Mouse (Mus musculus) CH12F3 (cell line): ENCODE measurements around the gene Gdpgp1.

Experiments
- in situ Hi-C: fragments of 300-500 bp; cut with MboI; formaldehyde crosslinking; loops from 2 replicates; pipeline ENCODE4 v1.14.3; 2020; ENCODE audit warnings: low sequenced_read_pairs

The Gdpgp1 gene

DNA sequence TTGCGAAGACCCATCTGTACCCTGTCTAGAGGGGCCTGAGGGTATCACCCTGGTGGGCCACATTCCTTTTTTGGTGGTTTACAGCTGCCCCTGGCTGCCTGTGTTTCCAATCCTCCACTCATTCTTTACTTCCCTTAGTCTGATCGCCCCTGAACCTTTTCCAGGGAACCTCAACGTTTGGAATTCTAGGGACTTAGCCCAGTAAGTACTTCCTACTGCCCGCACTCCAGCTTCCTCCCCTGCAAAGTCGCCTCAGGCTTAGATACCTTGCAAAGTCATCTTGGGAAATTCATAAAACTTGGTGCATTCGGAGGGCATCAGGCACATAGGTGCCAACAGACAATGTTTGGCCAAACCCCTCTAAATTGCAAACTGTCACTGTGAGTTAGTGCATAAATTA, 33.4 kb upstream of the Gdpgp1 start:
- in situ Hi-C loops, result no loop called here

DNA sequence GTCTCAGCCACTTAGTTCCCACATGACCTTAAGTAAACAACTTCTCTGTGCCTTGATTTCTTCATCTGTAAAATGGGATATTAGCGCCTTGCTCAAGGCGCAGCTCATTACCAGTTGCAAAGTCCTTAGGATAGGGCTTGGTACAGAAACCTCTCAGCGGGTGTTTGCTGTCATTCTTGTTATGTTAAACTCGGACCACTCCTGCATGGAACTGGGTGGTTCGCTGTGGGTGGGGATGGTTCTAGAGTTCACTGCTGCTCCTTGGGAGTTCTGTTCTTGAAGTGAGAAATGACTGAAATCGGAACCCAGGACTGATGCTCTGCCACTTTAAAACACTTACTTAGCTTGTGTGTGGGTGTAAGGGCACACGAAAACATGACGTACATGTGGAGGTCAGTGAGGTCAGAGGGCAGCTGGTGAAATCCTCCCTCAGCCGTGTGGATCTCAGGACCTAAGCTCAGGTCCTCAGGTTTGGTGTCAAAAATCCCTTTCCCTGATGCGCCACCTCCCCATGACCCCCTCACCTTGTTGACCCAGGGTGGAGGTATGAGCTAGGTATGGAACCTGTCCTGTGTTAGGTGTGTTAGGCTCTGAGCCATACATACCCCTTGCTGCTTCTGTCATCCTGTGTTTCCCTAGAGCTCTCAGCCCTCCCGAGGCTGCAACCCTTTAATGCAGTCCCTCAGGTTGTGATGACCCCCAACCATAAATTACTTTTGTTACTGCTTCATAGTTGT, 32.6 kb upstream of the Gdpgp1 start:
- in situ Hi-C loops, result no loop called here

DNA sequence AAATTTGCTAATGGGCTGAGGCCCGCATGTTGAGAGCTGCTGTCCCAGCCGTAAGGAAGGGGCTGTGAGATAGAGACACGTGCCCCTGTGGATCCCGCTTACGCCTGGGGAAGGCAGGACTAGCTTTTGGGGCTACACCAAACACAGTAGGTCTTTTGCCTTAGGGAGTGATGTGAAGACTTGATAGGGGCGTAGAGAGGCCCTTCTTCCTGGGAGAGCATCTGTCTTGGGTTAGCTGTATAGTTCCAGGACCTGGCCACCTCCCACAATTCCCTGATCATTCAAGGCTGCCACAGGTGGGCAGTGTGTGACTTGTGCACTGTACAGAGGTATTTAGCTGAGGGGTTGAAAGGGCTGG, 32.1 kb upstream of the Gdpgp1 start:
- in situ Hi-C loops, result no loop called here

DNA sequence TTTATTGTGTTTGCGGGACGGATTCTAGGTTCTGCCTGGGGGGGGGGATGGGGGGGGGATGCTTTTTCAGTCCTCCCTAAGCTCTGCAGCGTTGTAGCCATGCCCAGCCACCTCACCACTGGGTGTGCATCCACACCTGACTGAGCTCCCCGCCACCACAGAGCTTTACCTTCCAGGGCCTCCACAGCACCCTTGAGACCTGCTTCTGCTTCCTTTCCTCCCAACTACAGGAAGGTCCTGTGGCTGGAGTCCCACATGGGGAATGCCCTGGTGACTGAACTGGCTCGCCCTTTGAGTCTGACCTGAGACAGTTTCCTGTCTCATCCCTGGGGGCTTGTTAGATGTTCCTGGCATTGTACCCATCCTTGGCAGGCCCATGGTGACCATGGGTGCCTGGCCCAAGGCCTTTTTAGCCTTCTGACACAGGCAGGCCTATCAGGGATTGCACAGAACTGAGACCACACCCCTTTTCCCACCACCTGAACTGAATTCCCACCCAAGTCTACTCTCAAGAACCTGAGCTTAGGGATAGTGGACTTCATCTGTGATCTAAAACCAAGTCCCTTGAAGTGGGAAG, 31.6 kb upstream of the Gdpgp1 start:
- in situ Hi-C loops, result no loop called here

DNA sequence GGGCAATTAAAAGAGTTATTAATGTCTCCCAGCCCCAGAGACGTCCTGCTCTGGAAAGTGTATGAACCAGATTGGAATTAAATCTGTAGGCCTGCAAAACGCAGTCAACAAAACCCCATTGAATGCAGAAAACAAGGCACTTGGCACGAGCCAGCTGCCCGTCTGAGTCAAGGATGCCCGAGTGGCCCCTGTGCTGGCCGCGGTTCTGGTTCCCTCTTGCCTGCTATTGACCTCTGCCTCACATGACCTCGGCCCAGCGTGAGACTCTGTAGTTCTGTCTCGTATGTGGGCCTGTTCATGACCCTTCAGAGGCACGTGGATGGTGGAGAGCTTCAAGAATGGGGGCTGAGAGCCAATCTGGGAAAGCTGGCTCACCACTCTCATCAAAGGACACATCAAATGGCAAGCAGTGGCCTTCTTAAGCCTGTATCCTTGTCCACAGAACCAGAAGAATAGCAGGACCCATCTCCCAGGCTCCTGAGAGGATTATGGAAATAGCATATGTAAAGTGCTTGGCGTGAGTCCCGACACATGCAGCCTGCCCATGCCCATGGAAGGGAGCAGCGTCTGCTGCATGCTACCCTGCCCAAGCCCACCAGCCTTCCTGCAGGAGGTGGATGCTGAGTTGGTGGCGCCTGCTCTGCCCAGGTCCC, 30.7 kb upstream of the Gdpgp1 start:
- in situ Hi-C loops, result no loop called here

DNA sequence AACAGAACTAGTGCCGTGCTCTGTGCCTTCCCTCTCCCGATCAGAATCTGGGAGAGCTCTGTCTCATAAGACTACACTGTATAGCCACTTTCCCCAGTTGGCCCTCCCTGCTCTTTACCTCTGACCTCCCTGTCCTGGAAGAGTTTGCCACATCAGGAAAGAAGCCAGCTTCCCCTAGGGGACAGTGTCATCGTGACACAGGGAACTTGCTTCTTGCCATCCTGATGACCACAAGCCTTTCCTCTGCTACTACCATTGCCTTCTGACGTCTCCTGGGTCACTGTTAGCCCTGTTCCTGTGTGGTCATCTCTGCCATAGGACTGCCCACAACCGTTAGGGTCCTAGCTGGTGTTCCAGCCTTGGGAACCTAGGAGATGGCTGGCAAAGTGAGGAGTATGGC, 29.7 kb upstream of the Gdpgp1 start:
- in situ Hi-C loops, result no loop called here

DNA sequence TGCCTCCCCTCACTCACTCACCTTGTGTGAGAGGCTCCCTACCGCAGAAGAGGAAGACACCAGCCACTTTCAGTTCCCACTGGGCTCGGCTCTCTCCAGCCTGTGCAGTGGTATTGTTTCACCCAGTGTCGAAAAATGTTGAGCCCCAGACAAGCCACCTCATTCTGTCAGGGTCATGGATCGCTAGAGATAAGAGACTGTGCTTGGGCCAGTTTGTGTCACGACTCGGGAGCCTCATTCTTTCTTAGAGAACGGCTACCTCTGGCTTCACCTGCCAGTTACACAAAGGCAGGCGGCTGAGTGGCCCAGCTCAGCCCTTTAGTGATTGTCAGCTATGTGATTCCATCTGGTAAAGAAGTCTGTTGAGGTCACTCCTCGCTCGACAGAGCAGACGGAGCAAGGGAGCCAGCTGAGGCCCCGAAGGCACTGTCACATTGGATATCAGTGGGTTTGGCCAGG, 29.0 kb upstream of the Gdpgp1 start:
- in situ Hi-C loops, result no loop called here

DNA sequence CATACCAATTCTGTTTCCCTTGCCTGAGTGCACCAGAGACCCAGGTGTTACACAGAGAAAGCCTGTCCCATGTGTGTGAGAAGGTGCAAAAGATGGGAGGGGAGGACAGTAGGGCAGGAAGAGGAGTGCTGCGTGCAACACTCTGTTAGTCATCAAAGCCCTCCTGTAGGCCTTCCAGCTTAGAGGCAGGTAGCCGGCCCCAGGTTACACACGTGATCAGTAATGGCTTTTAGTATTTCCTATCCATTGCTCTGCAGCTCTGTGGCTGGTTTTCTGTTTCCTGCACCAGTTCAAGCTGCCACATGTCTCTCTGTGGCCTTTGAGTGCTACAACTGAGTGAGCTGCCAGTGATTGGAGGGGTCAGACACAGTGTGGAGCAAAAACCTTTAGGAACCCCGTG, 28.3 kb upstream of the Gdpgp1 start:
- in situ Hi-C loops, result no loop called here

DNA sequence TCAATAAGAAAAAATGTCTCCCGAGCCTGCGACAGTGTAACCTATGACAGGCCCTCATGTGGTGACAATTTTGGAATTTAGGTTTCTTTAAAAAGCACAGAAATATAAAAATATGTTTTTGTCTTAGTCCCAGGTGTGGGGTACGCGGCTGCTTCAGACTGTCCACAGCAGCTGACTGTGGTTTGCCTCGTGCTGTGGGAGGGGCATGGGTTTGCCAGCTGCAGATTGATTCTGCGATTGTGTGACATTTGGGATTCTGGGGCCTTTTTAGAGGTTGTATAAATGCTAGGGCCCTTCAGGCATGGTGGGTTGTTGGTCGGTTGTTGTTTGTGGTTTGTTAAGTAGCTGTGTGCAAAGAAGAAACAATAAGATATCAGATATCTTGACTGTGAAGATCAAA, 27.7 kb upstream of the Gdpgp1 start:
- in situ Hi-C loops, result no loop called here

DNA sequence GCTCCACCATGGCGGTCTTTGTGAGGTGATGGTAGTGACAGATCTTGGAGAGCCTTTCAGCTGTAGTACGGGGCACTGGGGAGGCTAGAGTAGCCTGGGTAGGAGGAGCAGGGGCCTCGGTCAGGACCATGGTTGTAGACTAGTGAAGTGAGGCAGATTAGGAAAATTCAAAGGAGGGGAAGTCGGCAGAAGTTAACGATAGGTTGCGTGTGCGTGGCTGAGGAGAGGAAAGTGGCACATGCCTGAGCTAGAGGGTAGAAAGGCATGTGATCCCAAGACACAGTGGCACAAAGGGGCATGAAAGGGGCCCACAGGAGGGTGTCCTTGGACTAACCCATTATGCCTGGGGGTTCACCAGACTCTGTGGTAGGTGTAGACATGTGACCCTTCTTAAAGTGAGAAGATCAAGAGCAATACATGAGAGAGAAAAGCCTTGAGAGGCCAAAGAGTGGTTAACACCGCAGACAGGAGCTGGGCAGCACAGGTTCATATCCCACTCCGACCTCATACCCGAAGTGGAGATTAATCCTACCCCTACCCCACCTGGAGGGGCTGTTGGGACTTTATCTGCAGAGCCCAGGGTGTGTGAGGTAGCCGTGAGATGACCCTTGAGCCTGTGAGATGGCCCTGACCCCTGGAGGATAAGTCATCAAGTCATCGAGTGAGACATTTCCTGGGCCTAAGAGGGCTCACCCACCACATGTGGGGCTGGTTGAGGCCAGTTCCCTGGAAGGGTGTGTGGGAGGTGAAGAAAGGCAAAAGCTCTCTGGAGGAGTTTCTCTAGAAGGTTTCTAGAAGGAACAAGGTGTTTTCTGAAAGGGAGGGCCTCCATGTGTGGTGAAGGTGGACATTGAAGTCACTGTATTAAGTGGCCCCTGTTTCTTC, 26.7 kb upstream of the Gdpgp1 start:
- in situ Hi-C loops, result no loop called here

DNA sequence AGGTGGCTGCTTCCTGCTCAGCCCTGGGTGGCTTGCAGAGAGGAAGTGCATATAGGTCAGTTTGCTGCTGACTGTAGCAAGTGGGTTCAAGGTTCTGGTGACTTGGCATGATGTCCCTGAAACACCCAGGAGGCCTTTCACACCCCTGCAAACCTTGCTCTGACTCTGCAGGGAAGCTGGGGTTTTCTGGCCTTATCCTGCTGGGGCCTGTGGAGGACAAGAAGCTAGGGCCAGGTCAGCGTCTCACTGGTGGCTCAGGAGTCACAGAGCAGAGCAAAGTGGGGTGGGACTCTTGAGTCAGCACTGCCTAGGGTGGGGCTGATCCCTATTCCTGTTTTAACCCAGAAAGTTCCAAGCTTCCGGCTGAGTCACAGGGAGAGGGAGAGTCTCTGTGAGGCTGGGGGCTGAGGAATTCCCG, 25.3 kb upstream of the Gdpgp1 start:
- in situ Hi-C loops, result no loop called here

DNA sequence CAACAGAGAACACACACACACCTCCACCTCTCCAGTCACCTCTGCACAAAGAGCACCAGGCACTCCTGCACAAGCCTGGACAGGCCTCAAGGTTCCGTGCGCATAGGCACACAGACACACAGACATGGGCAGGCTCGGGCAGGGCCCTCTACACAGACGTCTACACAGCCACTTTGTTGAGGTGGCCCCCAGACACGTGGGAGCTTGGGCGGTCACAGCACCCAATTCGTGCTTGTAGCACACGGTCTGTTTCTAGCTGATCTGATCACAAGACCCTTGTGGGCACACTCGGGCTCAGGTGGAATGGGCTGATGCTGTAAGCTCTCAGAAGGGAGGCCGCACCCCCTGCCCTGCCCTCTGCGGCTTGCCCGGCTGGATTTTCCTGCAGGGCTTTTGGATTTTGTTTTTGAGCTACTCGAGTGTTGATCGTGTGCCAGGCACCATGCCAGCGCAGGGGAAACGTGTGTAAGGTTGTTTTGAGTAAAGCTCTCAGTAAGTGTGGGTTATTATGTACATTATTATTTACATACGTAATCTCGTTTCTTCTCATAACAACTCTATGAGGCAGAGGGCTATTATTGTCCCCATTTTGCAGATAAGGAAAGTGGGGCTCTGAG, 24.5 kb upstream of the Gdpgp1 start:
- in situ Hi-C loops, result no loop called here

DNA sequence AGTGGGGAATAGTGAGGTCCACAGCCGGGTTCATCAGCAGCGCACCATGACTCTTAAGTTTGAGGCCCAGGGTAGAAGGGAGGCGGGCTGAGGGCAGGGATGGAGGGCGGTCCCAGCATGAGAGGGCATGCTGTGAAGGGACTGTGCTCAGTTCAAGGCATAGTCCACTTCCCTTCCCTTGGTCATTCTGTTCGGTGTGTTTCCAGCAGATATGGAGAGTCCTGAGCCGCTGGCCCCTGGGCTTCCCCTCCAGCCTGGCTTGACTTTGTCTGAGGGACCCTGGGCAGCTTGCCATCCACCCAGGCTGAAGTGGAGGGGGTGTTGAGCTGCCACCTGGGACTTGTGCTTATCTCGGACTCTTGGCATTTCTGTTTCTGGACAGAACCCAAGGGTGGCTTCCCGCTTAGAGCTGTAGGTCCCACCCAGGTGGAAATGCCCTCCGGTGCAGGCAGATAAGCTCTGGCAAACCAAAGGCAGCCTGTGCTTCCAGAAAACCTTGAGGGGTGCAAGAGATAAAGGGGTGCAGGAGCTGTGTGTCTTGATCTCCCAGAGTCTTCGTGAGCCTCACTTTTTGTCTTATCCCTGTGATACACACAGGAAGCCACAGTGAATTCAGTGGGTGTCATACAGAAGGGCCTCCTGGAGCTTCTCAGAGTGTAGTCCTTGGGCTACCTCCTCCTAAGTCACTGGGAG, 23.8 kb upstream of the Gdpgp1 start:
- in situ Hi-C loops, result no loop called here

DNA sequence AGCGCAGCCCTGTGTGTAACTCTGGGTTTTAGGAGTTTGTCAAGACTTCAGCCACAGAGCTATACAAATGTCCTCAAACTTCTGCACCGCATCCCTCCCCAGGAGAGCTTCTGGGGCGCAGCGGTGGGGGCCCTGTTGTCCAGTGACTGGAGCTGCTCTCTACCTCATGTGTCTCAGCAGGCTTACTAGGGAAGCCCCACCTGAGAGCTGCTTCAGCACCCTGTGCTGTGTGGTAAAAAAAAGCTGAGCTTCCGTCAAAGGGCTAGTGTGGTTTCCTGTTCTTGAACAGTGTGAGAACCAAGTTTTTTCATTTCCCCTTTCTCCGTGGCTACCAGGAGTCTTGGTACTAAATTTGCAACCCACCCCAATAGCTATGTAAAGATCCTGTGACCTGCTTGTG, 23.0 kb upstream of the Gdpgp1 start:
- in situ Hi-C loops, result no loop called here

DNA sequence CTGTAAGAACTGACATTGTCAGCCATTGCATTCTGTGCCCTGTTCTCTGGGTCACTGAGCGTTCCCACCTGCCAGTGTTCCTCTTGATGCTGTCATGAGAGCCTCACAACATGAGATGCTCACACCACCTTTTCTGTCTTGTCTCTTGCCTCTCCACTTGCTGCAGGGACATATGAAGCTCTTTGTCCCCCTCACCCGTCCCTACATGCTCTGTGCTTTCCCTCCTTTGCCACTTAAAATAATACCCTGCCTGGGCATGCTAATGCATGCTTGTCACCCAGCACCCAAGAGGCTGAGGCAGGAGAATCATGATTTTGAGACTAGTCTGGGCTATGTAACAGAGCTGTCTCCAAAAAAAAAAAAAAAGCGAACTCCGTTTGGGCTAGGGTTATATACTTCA, 21.7 kb upstream of the Gdpgp1 start:
- in situ Hi-C loops, result no loop called here

DNA sequence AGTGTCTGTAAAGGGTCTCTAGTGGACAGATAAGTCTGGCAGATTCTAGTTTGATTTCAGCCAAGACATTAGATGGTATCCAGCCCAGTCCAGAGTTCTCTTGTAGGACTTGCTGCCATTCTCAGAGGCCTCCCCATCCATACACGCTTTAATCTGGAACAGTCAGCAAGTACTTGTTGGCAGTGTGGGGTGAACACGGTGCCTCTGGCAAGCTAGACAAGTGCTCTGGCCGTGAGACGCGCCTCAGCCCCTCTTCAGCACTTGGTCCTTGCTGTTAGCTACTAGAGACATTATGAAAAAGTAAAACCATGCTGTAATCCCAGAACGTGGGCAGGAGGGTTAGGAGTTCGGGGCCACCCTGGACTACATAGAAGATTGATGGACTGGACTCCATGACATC, 19.1 kb upstream of the Gdpgp1 start:
- in situ Hi-C loops, result no loop called here

DNA sequence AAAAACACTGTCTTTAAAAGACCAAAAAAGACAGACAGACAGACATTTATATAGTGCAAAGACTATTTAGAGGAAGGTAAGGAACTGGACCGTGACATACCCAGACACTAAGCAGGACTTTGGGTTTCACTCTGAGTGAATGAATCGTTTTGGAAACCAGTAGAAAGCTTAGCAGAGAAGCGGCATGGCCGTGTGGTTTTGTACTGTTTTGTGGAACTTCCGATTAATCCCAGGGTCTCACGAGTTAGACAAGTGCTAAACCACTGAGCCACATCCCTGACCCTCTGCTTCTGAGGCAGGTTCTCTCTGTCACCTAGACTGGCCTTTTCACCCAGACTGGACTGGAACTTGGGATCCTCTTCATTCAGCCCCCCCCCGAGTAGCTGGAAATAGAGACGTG, 18.2 kb upstream of the Gdpgp1 start:
- in situ Hi-C loops, result no loop called here

DNA sequence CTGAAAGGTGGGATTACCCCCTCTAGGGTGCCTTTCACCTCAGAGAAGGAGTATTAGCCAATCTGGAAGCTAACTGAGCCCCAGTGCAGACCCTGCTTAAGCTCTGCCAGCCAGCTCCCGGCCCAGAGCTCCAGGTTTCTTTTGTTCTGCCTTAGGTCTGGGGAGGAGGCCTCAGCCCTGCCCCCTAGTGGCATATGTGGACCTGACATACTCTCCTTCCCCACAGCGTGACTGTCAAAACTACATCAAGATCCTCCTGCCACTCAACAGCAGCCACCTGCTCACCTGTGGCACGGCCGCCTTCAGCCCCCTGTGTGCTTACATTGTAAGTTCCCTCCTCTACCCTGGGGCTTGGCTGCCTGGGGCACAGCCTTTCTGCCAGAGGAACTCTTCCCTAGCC, 17.3 kb upstream of the Gdpgp1 start:
- in situ Hi-C loops, result no loop called here

DNA sequence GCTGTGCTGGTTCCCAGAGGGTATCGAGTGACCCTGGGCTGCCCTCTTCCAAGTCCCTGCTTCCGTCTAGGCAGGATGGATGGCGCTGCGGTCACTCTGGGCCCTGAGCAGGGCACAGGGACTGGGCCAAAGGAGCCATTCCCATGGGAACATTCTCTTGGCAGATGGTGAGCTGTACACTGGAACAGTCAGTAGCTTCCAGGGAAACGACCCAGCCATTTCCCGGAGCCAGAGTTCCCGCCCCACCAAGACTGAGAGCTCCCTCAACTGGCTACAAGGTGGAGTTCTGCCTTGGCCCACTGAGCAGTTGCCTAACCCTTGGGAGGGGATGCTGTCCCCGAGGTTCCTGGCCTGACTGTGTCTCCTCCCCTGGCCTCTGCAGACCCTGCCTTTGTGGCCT, 16.1 kb upstream of the Gdpgp1 start:
- in situ Hi-C loops, result no loop called here

DNA sequence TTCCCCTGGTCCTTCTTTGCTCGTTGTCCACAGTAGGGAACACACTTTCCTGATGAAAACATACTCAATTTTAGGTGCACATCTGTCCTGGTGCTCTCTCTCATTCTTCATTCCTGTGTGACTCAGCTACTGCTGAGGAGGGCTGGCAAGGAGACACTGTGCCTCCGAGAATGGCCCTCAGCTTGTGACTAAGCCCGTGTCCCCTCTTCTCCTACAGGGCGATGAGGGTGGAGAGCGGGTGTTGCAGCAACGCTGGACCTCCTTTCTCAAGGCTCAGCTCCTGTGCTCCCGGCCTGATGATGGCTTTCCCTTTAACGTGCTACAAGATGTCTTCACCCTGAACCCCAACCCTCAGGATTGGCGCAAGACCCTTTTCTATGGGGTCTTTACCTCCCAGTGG, 14.0 kb upstream of the Gdpgp1 start:
- in situ Hi-C loops, result no loop called here
